Mouse (Mus musculus) megakaryocyte progenitor cell, adult 5-6 weeks (primary cell): ENCODE data around the gene A730015C16Rik. TPM values are rescaled to one million over a fixed set of nuclear protein-coding genes. Genes with fewer than 3 reads are reported as not detected.

Source experiments
- ATAC-seq: replicated peaks from 2 replicates; pipeline ENCODE4 v1.8.0; 2016; ENCODE audit warnings: mild to moderate bottlenecking, moderate TSS enrichment, inconsistent platforms; ENCODE audit not compliant: poor library complexity
- total RNA-seq, 2 experiments: library from RNA; stranded (forward) in 1 of 2; stranded (reverse) in 1 of 2; fragments of 157-497, 149-512 nt in 1 of 2; fragments of 200-1000 nt in 1 of 2; gene quantifications; 2 replicates each; pipeline versions ENCODE4 v1.2.3 to v1.2.4; 2015 to 2017

The A730015C16Rik gene
- total RNA-seq (2015) (0.22 and 0.46 TPM in 2 replicates), total RNA-seq (2017) (0.37 and 0.71 TPM in 2 replicates)

- ATAC-seq: peak; percentile 26
These were observed at the start of gene A730015C16Rik for GRCm38 (mm10) chr4:108848505-108848848. TSS of gene A730015C16Rik (minus strand) at chr4:108848619.

- ATAC-seq: no peak
These were observed 42.5 kb upstream of the A730015C16Rik start for GRCm38 (mm10) chr4:108890876-108891275.

- ATAC-seq: no peak
These were observed 39.0 kb upstream of the A730015C16Rik start for GRCm38 (mm10) chr4:108887456-108887855.

DNA sequence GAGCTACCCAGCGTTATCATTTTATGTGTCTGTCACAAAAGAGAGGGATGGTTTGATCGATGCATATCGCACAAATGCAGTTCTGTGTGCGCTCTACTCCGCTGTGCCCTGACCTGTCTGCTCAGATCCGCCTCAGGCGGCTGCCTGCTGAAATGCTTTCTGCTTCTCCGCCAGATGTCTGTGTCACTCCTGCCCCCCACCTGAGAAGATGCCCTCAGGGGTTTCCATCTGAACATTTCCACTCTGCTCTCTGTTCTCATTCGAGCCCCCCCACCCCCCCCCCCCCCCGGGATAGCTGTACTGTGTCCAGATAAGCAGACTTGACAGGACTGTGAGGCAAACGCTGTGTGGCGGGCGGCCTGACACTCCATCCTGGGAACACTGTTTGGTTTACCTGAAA is 35.4 kb upstream of the A730015C16Rik start:
- no peak for ATAC-seq

DNA sequence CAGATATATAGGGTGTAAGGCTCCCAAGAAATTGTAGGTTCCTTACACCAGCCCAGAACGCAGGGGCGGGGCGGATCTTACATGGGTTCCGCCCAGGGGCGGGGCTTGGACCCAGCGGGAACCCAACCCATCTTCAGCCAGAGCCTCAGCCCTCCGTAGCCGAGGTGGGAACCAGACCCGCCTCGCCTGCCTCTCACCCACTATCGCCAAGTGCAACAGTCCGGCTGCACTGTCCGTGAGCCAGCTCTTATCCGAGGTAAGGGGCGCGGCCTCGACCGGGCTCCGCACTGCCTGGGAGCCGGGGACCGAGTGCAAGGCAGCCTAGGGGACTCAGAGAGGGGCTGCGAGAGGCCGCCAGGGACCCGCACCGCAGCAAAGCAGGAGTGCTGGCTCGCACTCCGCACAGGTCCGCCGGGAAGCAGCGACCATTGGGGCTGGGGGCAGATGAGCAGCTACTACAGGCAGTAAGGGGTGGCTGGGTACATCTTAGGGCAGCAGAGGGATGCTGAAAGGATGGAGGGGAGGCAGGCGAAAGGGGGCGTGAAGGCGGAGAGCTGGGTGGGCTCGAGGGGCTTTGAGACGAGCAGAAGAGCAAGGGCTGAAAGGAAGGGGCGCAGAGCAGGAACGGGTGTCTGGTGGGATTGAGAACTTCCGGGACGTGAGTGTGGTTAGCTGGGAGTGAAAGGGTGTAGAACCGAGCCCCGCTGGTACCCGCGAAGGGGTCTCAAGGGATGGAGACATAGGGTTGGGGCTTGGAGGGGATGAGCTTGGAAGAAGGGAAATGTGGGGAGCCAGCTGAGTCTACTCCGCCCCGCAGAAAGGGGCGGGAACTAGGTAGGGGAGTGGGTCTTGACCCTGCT is 30.8 kb upstream of the A730015C16Rik start, which contains the start of gene Rab3b:
Rab3b (plus strand) TSS at position 101 of the 860 bp plus-strand sequence.
- ATAC-seq: peak; percentile 97

DNA sequence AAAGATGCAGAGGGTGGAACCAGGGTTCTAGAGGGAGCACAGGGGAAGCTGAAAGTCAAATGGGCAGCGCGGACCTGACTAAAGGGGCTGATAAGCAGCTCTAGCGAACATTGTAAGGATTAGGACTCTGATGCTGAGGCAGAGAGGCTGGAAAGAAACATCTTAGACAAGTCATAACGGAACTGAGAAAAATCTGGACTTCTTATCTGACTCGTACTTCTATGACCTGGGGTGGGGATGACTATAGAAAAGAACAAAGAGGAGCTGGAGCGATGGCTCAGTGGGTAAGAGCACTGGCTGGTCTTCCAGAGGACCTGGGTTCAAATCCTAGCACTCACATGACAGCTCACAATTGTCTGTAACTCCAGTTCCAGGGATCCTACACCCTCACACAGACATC is 29.5 kb upstream of the A730015C16Rik start:
- no peak for ATAC-seq

DNA sequence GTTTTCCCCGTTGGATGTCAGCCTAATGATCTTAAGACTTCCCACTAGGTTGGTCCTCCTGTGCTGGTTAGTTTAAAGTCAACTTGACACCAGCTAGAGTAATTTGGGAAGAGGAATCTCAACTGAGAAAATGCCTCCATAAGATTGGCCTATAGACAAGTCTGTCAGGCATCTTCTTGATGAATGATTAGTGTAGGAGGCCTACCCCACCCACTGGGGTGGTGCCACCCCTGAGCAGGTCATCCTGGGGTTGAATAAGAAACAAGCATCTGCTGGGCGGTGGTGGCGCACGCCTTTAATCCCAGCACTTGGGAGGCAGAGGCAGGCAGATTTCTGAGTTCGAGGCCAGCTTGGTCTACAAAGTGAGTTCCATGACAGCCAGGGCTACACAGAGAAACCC is 25.3 kb upstream of the A730015C16Rik start:
- ATAC-seq: no peak

- ATAC-seq: peak; percentile 93
These were observed 21.4 kb upstream of the A730015C16Rik start for GRCm38 (mm10) chr4:108869730-108870374.

GRCm38 (mm10) chr4:108866806-108867205 is 18.4 kb upstream of the A730015C16Rik start:
- ATAC-seq: peak; percentile 84

DNA sequence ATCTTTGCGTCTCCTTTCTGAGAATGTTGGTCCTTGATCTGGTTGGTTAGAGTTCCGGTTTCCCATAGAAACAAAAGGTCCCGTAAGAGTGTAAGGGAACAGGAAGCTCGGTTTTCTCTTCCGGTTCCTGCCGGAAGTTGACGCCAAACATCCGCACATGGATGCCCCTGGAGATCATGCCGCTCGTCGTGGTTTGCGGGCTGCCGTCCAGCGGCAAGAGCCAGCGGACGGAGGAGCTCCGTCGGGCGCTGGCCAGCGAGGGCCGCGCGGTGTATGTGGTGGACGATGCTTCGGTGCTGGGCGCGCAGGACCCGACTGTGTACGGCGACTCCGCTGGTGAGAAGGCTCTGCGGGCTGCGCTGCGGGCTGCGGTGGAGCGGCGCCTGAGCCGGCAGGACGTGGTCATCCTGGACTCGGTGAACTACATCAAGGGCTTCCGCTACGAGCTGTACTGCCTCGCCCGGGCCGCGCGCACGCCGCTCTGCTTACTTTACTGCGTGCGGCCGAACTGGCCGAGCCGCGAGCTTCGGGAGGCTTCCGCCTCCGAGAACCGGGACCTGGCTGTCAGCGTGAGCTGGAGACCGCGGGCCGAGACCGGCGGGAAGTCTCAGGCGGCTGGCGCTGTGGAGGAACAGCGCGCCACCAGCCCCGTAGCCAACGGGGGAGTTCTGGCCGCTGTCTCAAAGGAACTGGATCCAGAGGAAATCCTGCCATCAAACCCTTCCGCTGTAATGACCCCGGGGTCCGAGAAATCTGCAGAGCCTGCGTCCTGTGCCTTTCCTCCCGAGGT is 509 bp downstream of the A730015C16Rik start, which contains the start of gene Kti12:
Kti12 (plus strand) TSS at position 71 of the 790 bp plus-strand sequence.
- ATAC-seq: peak; percentile 92

DNA sequence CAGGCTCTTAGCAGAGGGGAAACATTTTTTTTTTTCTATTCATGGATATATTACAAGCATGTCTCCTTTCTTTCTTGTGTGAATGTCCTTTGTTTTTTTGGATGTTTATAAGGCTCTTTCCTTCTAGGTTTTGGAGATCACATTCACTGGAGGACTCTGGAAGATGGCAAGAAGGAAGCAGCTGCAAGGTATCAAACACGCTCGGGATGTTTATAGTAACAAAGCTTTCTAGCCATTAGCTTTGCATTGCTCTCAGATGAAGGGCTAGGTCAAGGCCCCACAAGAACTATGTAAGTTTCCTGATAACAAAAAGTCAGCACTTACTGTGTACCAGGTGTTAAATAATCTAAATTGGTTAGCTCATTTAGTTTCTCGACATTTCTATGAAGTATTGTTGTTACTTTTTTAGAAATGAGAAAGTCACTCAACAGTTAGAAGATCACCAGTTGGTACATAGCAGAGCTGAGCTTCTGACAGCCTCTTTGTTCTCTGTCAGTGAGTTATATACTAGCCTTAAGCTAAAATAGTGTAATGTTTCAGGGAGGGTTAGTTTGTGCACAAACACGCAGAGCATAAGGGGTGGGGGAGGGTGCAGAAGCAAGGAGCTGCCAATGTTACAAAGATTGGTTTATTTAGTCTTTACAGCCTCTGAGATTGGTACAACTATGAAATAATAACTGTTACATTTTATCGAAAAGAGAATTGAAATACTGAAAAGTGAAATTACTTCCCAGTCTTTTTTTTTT is 2.4 kb downstream of the A730015C16Rik start:
- no peak for ATAC-seq

DNA sequence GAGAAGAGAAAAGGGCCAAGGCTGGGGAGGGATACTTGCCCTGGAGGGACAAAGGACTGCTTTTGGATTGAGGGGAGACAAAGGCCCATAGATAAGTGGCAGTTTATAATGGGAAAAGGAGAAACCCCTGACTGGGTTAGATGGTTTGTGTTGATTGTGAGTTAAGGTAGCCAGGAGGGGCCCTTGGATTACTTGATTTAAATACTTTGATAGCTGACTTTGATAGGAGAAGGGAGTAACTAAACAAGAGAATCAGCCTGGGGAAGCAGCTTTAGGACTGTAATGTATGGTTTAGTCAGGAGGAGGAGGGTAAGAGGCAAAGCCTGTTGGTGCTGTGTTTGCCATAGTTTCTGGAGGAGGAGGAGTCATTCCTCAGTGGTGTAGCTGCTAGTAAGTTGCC is 5.1 kb downstream of the A730015C16Rik start:
- no peak for ATAC-seq

DNA sequence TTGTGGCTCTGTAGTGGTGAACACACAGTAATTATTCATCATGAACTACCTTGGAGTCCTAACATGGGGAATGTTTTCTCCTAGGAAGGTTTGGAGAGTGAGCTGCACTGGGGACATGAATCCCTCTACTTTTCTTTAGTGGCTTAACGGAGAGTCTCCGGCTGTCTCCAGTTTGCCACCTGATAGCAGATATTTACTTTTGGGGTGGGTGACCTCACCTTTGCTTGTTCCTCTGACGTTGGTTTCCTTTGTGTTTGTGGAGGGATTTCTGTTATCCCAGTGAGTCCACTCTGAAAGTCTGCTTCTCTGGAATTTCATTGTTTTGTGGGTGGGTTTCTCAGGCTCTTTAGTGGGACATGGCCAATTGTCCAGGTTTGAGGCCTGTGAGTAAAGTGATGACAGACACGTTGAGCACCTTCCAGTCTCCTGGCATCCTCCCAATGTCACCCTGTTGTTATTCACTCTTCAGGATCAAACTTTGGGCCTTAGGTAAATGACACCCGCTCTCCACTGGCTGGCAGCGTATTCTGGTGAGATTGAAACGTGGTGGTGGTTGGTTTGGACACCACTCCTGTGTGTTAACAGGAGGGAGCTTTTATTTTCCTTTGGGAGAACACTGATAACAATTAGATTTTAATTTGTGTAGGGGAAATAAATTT is 6.4 kb downstream of the A730015C16Rik start:
- ATAC-seq: no peak

DNA sequence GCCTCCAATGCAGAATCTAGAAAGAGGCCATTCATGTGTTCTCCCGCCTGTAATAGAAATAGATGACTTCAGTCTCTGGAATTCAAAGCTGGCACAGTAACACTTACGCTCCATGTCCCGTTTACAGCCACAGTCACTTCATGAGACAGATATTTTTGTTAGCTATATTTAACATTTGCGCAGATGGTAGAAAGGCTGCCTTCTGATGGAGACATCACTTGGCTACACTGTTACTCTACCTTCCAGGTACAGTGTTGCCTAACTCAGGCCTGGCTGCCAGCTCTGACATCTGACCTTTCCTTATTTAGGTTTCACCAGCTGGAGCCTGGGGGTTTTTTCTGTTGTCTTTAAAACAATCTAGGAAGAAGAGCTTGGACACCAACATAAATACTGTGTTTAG is 10.4 kb downstream of the A730015C16Rik start:
- ATAC-seq: no peak

- no peak for ATAC-seq
These were observed 12.9 kb downstream of the A730015C16Rik start for GRCm38 (mm10) chr4:108835496-108835895.

- ATAC-seq: no peak
These were observed 13.5 kb downstream of the A730015C16Rik start for GRCm38 (mm10) chr4:108834971-108835311.

DNA sequence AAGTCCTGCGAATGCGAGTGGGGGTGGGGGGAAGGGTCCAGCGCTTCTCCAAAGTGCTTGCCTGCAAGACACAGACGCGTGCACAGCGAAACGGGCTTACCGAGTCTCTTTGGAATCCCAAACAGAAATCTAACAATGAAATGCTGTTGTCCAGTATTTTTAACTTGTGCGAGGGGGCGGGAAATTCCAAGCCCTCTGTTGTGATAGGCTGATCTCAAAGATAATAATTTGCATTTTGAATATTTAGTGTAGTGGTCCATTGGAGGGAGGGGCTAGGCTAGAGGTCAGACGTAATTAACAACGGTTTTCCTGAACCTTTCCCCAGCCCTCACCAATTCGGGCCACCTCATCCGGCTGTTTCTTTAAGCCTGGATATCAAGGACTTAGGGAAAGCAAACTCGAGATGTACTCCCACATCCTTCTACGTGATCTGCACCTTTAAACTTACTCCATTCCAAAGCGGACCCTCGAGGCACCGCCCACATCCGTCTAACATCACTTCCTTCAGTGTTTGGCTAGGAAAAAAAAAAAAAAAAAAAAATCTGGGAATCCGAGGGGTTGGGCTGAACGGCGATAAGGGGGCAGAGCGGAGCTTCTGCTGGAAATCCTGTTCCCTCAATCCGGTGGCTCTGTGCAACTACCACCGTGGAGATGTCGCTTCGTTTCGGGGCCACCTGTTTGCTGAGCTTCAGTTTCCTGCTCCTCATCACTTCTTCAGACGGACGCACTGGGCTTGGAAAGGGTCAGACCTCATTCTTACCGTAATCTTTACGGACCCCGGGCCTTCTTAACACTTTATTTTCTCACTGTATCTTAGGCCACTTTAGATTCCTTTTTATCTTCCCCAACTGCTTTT is 14.1 kb downstream of the A730015C16Rik start, which contains the start of gene Txndc12:
Txndc12 (plus strand) TSS at position 487 of the 856 bp plus-strand sequence.
- peak; percentile 52 for ATAC-seq

- ATAC-seq: peak; percentile 54
These were observed 14.6 kb downstream of the A730015C16Rik start for GRCm38 (mm10) chr4:108833828-108834114.
